Mouse (Mus musculus) MEL (cell line): Measurements from ENCODE around the gene Btbd7. TPM values are rescaled to one million over a fixed set of nuclear protein-coding genes. Genes with fewer than 3 reads are reported as not detected.
A peak's percentile ranks its signal among the peaks of the same experiment; 100 is the strongest.

ENCODE experiments used
- DNase-seq: peaks from one replicate; pipeline ENCODE4 v3.0.0; 2011; ENCODE audit warnings: low read depth, low spot score
- H3K27ac ChIP-seq: 2 replicates; pipeline ENCODE4 v1.5.1; 2012; ENCODE audit warnings: low read depth, mild to moderate bottlenecking, control low read depth, low read length, moderate library complexity; ENCODE audit not compliant: control insufficient read depth
- H3K27me3 ChIP-seq, 2 experiments: fragments of 150-350 bp in 1 of 2; sonication (generic) in 1 of 2; 2 replicates each; pipeline ENCODE4 v1.6.1; 2012; ENCODE audit warnings: low read length in 2 of 2, mild to moderate bottlenecking in 2 of 2, improper control_type of control experiment in 1 of 2, moderate library complexity in 1 of 2; ENCODE audit not compliant: insufficient read depth in 2 of 2, control insufficient read depth in 1 of 2
- H3K36me3 ChIP-seq, 2 experiments: 2 replicates each; pipeline ENCODE4 v1.6.1; 2012 to 2014; ENCODE audit warnings: low read length in 2 of 2, improper control_type of control experiment in 1 of 2, inconsistent platforms in 1 of 2, mild to moderate bottlenecking in 1 of 2; ENCODE audit not compliant: insufficient read depth in 2 of 2, control insufficient read depth in 1 of 2
- H3K4me1 ChIP-seq, 2 experiments: fragments of 150-350 bp in 1 of 2; sonication (generic) in 1 of 2; 2 replicates each; pipeline ENCODE4 v1.6.1; 2012; ENCODE audit warnings: low read length in 2 of 2, improper control_type of control experiment in 1 of 2, mild to moderate bottlenecking in 1 of 2; ENCODE audit not compliant: insufficient read depth in 2 of 2, control insufficient read depth in 1 of 2
- H3K4me3 ChIP-seq, 2 experiments: fragments of 150-350 bp in 1 of 2; sonication (generic) in 1 of 2; 2 replicates each; pipeline ENCODE4 v1.5.1; 2012; ENCODE audit warnings: low read depth in 2 of 2, low read length in 2 of 2, mild to moderate bottlenecking in 2 of 2, moderate library complexity in 2 of 2, control low read depth in 1 of 2, improper control_type of control experiment in 1 of 2; ENCODE audit not compliant: control insufficient read depth in 1 of 2, insufficient read depth in 1 of 2
- H3K79me2 ChIP-seq: 2 replicates; pipeline ENCODE4 v1.6.1; 2012; ENCODE audit warnings: mild to moderate bottlenecking, low read length, moderate library complexity; ENCODE audit not compliant: control insufficient read depth, poor library complexity, insufficient read depth
- H3K9ac ChIP-seq: 2 replicates; pipeline ENCODE4 v1.6.1; 2012; ENCODE audit warnings: low read depth, mild to moderate bottlenecking, control low read depth, low read length, moderate library complexity; ENCODE audit not compliant: control insufficient read depth, poor library complexity, severe bottlenecking
- H3K9me3 ChIP-seq: fragments of 150-350 bp; sonication (generic); replicated peaks from 2 replicates; pipeline ENCODE4 v1.6.1; 2012; ENCODE audit warnings: mild to moderate bottlenecking, low read length, improper control_type of control experiment, moderate library complexity; ENCODE audit not compliant: insufficient read depth
- CTCF ChIP-seq, 3 experiments: IDR thresholded peaks in 2 of 3; conservative IDR thresholded peaks in 1 of 3; 2 replicates each; pipeline ENCODE4 v1.5.1; 2011 to 2012; ENCODE audit warnings: low read length in 3 of 3, low read depth in 2 of 3, mild to moderate bottlenecking in 2 of 3, improper control_type of control experiment in 1 of 3, inconsistent platforms in 1 of 3, mixed read lengths in 1 of 3, moderate library complexity in 1 of 3; ENCODE audit not compliant: control insufficient read depth in 1 of 3, insufficient read depth in 1 of 3, poor library complexity in 1 of 3, severe bottlenecking in 1 of 3
- EP300 ChIP-seq, 2 experiments: IDR thresholded peaks; 2 replicates each; pipeline ENCODE4 v1.6.1; 2011; ENCODE audit warnings: improper control_type of control experiment in 2 of 2, low read length in 2 of 2, low read depth in 1 of 2, mild to moderate bottlenecking in 1 of 2
- ETS1 ChIP-seq: IDR thresholded peaks from 2 replicates; pipeline ENCODE4 v1.6.1; 2012; ENCODE audit warnings: low read depth, mild to moderate bottlenecking, inconsistent platforms, low read length, improper control_type of control experiment, moderate library complexity
- MAFK ChIP-seq: IDR thresholded peaks from 2 replicates; pipeline ENCODE4 v1.6.1; 2011; ENCODE audit warnings: low read depth, mild to moderate bottlenecking, low read length, improper control_type of control experiment, borderline replicate concordance
- MAZ ChIP-seq: IDR thresholded peaks from 2 replicates; pipeline ENCODE4 v1.6.1; 2012; ENCODE audit warnings: low read depth, mild to moderate bottlenecking, inconsistent platforms, low read length, improper control_type of control experiment
- MEF2A ChIP-seq: IDR thresholded peaks from 2 replicates; pipeline ENCODE4 v1.6.1; 2014; ENCODE audit warnings: low read depth, mild to moderate bottlenecking, inconsistent platforms, low read length, improper control_type of control experiment; ENCODE audit not compliant: poor library complexity, insufficient replicate concordance, severe bottlenecking; ENCODE audit errors: extremely low read depth
- MXI1 ChIP-seq: IDR thresholded peaks from 2 replicates; pipeline ENCODE4 v1.6.1; 2011; ENCODE audit warnings: mild to moderate bottlenecking, low read depth, low read length, improper control_type of control experiment
- MYB ChIP-seq: IDR thresholded peaks from 2 replicates; pipeline ENCODE4 v1.6.1; 2011; ENCODE audit warnings: mild to moderate bottlenecking, low read depth, low read length, improper control_type of control experiment
- NRF1 ChIP-seq: IDR thresholded peaks from 2 replicates; pipeline ENCODE4 v1.6.1; 2014; ENCODE audit warnings: low read depth, mild to moderate bottlenecking, inconsistent platforms, low read length, improper control_type of control experiment, moderate library complexity; ENCODE audit not compliant: poor library complexity, insufficient read depth, severe bottlenecking
- POLR2AphosphoS2 ChIP-seq: IDR thresholded peaks from 2 replicates; pipeline ENCODE4 v1.6.1; 2011; ENCODE audit warnings: low read length, improper control_type of control experiment
- POLR2AphosphoS5 ChIP-seq: IDR thresholded peaks from 2 replicates; pipeline ENCODE4 v1.6.1; 2012; ENCODE audit warnings: low read depth, borderline replicate concordance, mild to moderate bottlenecking, inconsistent platforms, low read length, moderate library complexity, mixed read lengths
- USF2 ChIP-seq, 2 experiments: IDR thresholded peaks; 2 replicates each; pipeline ENCODE4 v1.6.1; 2011 to 2012; ENCODE audit warnings: improper control_type of control experiment in 2 of 2, low read length in 2 of 2, borderline replicate concordance in 1 of 2, inconsistent platforms in 1 of 2, low read depth in 1 of 2, mild to moderate bottlenecking in 1 of 2; ENCODE audit not compliant: insufficient read depth in 1 of 2
- ZNF384 ChIP-seq: IDR thresholded peaks from 2 replicates; pipeline ENCODE4 v1.6.1; 2012; ENCODE audit warnings: low read depth, mild to moderate bottlenecking, inconsistent platforms, low read length, improper control_type of control experiment
- polyA plus RNA-seq, 2 experiments: library from polyadenylated mRNA; stranded (reverse) in 1 of 2; unstranded in 1 of 2; fragments of >175 nt in 1 of 2; fragments of >200 nt in 1 of 2; gene quantifications; 2 replicates each; pipeline versions ENCODE4 v1.2.1 to v1.2.4; 2012; ENCODE audit warnings: low replicate concordance in 2 of 2, low read depth in 1 of 2; ENCODE audit not compliant: insufficient read length in 2 of 2, insufficient read depth in 1 of 2, missing spikeins in 1 of 2
- total RNA-seq: library from RNA; depleted of rRNA; stranded (reverse); fragments of 300-350 nt; gene quantifications from 2 replicates; pipeline ENCODE4 v1.2.3, GENCODE M21; 2012

Btbd7 gene
- total and polyA plus RNA-seq, 3 experiments, result 8.4 to 14.3 TPM; not detected in 1

DNA sequence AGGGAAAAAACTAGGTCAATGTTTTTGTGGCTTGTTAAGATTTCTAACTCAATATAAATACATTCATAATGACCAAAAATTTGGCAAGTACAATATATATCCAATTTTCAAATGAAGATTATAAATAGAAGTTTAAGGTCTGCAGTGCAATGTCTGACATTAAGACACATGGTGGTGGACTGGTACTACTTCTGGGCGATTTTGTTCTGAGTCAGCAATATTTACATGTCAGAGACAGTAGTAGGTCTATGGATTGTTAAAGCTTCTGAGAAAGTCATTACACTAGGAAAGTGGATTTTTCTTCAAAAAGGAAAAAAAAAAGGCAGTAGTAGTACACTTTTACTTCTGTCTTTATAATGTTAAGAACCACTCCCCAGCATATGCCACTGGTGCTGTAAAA is 46.4 kb downstream of the Btbd7 start:
- Histone ChIP-seq H3K79me2 (no peaks in the 10 kb centered on the region), H3K4me1 (peaks cover 0 to 2% of the 10 kb centered on the region in 2 experiments; a peak in 2 of 4 replicates), H3K36me3 (peaks cover 4 to 9% of the 10 kb centered on the region in 2 experiments; a peak in 3 of 4 replicates), H3K4me3 (no peak overlapping the region), H3K9me3 (no peaks in the 10 kb centered on the region), H3K27me3 (no peaks in the 10 kb centered on the region), H3K27ac (no peak overlapping the region), H3K9ac (no peak overlapping the region)
- no peak for DNase-seq
- TF ChIP-seq MXI1 (no peak), POLR2AphosphoS5 (no peak), MAZ (no peak), POLR2AphosphoS2 (no peak), MAFK (peak; percentile 60; the same call in 1 of the 2 replicates), NRF1 (no peak), CTCF (IDR thresholded peaks at IDR 0.05 in 2 of 3, conservative IDR thresholded peaks at IDR 0.05 in 1 of 3; ENCODE audit: control insufficient read depth in 1 of 3, insufficient read depth in 1 of 3, low read depth in 2 of 3, low read length in 3 of 3, poor library complexity in 1 of 3, severe bottlenecking in 1 of 3) (no peak), USF2 (IDR thresholded peaks at IDR 0.05; ENCODE audit: borderline replicate concordance in 1 of 2, insufficient read depth in 1 of 2, low read depth in 1 of 2, low read length in 2 of 2) (no peak)

DNA sequence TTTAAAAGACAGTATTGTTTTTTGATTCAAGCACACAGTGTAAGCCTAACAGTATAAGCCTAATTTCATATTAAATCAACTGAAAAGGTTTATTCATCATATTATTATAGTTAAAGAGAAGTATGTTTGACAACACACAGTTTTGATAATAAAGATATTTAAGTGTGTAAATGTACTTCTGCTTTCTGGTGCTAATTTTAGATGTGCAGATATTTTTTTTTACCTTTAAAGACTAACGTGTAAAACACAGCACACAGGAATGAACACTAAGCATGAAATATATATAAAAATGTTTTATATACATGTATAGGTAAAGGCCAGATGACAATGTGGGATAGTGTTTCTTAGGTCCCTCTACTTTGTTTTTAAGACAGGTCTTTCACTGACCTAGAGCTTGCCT is 51.2 kb downstream of the Btbd7 start:
- H3K9ac ChIP-seq, result no peak overlapping the region
- TF ChIP-seq MYB (no peak), ETS1 (0 out of 2 replicates have a peak, but pooled peaks have one; percentile 4), ZNF384 (peak; percentile 80), MEF2A (peak; percentile 65; the same call in 1 of the 2 replicates), POLR2AphosphoS5 (no peak), EP300 (IDR thresholded peaks at IDR 0.05; ENCODE audit: low read depth in 1 of 2, low read length in 2 of 2) (no peak), POLR2AphosphoS2 (no peak)
- DNase-seq, result peak; percentile 18
- peaks cover 0 to 4% of the 10 kb centered on the region in 2 experiments; a peak in 2 of 4 replicates for H3K4me1 ChIP-seq
- H3K9me3 ChIP-seq, result no peaks in the 10 kb centered on the region
- no peaks in the 10 kb centered on the region for H3K27me3 ChIP-seq
- no peak overlapping the region for H3K27ac ChIP-seq
- 0 out of 2 replicates have a peak, but pooled peaks cover 3% of the 10 kb centered on the region for H3K79me2 ChIP-seq
- peaks cover 0 to 8% of the 10 kb centered on the region in 2 experiments; a peak in 2 of 4 replicates for H3K36me3 ChIP-seq
- no peak overlapping the region for H3K4me3 ChIP-seq
